Mouse (Mus musculus): ENCODE data around the gene Myl3.

Myl3 gene

GRCm38 (mm10) chr9:110741711-110742294 is at the start of gene Myl3:
TSS of gene Myl3 (plus strand) at chr9:110741861.
- DNase-seq = no peak

- DNase-seq = no peak
These were observed 46.4 kb upstream of the Myl3 start for GRCm38 (mm10) chr9:110695165-110695755.

GRCm38 (mm10) chr9:110696427-110696826 is 45.2 kb upstream of the Myl3 start:
- DNase-seq = no peak

DNA sequence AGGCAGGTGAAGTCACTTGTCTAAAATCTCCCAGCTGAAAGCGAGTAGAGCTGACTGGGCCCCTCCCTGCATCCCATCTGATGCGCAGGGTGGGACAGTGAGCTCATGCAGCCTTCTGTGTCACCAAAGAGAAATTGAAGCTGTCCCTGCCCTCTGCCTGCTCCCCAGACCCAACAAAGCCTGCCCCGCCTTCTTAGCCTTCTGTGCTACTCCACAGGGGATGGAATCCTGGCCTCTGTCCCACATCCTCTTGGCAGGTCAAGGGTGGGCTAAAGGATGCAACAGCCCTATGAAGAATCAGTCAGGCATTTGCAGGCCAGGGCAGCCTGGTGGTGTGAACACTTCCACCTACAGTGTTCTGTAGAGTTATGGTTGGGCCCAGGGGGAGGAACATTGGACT is 44.2 kb upstream of the Myl3 start:
- DNase-seq = no peak

DNA sequence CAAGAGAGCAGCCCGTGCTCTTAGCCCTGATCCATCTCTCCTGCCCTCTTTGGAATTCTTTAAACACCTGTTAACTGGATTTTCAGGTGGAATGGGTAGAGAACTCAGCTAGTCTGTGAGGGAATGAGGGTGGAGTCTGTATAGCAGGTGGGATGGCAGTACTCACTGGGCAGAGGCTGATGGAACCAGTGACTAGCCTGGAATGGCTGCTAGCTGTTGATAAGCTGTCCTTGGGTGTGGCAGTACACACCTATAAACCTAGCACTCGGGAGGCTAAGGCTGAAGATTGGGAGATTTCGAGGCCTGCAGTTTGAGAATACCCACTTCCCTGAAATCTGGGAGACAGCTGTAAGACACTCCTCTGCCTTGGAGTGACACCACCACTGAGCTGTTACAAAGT is 42.1 kb upstream of the Myl3 start:
- no peak for DNase-seq

GRCm38 (mm10) chr9:110701114-110702032 is 40.3 kb upstream of the Myl3 start:
- no peak for DNase-seq

GRCm38 (mm10) chr9:110702848-110703247 is 38.8 kb upstream of the Myl3 start:
- no peak for DNase-seq

GRCm38 (mm10) chr9:110703951-110704350 is 37.7 kb upstream of the Myl3 start:
- no peak for DNase-seq

DNA sequence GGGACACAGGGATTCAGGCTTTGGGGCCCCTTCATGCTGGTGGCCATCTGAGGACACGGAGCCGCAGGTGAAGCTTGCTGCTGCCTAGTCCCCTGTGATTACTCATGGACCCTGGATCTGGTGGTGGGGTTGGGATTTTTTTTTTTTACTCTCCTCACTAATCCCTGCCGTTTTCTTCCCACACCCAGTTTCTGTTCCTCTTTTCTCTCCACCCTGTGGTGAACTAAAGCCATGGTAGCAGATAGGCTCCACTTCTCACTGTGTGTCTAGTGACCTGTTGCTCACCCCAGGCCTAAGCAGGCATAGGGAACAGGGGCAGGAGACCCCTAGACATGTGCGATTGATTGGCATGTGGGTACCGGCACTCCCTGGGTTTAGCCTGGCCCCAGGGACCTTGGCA is 34.9 kb upstream of the Myl3 start:
- no peak for DNase-seq

GRCm38 (mm10) chr9:110709640-110710258 is 31.9 kb upstream of the Myl3 start:
- peak; percentile 88 for DNase-seq

GRCm38 (mm10) chr9:110711532-110711931 is 30.1 kb upstream of the Myl3 start:
- no peak for DNase-seq

GRCm38 (mm10) chr9:110711996-110712395 is 29.7 kb upstream of the Myl3 start:
- DNase-seq = no peak

DNA sequence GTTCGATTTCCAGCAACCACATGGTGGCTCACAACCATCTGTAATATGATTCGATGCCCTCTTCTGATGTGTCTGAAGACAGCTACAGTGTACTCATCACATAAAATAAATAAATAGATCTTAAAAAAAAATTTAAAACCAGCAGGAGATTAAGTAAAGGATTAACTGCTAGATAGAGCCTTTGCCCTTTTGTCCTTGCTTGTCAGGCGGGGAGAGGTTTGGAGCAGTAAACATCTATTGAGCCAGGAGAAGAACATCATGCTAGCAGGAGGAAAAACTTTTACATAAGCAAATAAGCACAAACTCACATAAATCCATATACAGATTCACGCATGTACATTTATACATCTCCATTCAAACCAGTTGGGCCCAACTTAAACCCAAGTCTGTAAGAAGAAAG is 29.1 kb upstream of the Myl3 start:
- no peak for DNase-seq

DNA sequence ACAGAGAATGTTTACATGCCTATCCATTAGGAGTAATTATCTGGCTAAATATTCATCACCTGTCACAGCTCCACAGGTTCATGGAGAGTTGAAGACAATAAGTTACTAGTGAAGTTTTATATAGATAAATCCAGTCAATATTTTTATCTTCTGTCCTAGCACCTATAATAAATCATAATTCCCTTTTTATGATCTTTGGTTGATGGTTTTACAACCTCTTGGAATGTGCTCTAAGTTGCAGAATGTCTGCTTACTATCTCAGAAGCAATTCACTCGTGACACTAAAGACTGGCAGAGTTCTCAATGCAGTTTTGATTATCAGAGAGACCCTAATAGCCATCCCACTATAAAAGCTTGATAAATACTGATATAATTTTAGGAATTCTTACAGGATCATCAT is 28.3 kb upstream of the Myl3 start:
- DNase-seq = no peak

- no peak for DNase-seq
These were observed 26.2 kb upstream of the Myl3 start for GRCm38 (mm10) chr9:110715426-110715825.

- peak; percentile 67 for DNase-seq
These were observed 24.9 kb upstream of the Myl3 start for GRCm38 (mm10) chr9:110716775-110717174.

- DNase-seq = no peak
These were observed 23.6 kb upstream of the Myl3 start for GRCm38 (mm10) chr9:110718071-110718470.

DNA sequence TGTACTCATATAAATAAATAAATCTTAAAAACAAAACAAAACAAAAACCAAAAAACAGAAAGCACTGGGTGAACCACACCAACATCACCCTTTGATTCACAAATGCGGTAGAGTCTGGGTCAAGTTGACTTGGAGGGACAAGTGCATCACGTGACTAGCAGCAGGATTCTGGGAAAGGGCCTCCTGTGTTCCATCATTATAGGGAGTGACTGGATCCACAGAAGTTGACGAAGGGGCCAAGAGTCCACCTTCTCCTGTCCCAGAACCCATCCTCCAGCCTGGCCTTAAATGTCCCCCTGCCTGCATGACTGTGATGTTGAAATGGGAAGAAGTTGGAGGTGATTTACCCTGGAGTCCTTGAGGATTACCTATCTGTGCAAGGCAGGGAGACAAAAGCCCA is 22.9 kb upstream of the Myl3 start:
- no peak for DNase-seq

- DNase-seq = no peak
These were observed 21.7 kb upstream of the Myl3 start for GRCm38 (mm10) chr9:110719977-110720376.

- DNase-seq = no peak
These were observed 19.6 kb upstream of the Myl3 start for GRCm38 (mm10) chr9:110722060-110722459.

DNA sequence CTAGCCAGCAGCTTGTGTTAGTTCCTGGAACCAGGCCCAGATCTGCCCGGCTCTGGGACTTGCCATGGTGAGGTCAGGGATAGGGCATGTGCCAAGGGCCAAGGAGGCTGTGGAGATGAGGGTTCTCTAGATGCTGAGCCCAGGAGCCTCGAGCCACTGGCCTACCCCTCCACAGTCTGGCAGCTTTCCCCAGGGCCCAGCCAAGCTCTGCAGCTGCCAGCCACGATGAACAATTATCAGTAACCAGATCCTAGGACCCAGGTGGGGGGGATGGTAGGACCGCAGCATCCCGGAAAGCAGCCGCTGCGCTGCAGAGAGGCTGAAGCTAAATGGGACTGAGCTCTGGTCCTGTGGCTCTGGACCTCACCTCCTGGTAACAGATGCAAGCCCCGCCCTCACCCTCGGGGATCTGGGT is 15.9 kb upstream of the Myl3 start:
- DNase-seq = peak; percentile 45

DNA sequence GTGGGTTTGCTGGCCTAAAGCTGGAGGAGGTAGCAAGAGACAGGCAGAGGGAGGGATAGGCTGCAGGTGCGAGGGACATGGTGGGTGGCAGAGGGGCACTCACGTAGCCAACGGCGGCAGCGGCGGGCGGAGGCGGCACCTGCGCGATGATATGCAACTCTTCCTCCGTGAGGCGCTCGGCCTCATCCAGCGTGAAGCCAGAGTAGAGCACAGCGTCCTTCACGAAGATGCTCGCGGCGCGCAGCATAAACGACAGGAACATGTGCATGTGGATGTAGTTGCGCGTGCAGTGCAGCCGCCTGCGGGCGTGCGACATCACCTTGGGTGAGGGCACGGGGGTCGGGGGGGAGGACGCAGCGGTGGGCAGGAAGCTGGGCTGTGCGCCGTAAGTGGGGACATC is 14.8 kb upstream of the Myl3 start:
- no peak for DNase-seq

- no peak for DNase-seq
These were observed 11.8 kb upstream of the Myl3 start for GRCm38 (mm10) chr9:110729841-110730240.

GRCm38 (mm10) chr9:110731859-110732258 is 9.8 kb upstream of the Myl3 start:
- DNase-seq = no peak

All from layer of hippocampus, adult 9-11 months (tissue).